Mouse (Mus musculus) heart, postnatal 0 days (tissue): ENCODE data around the gene Btg1-ps2.

Experiments
- CTCF ChIP-seq: IDR thresholded peaks from 2 replicates; pipeline ENCODE4 v1.5.1; 2016; ENCODE audit warnings: antibody characterized with exemption, control low read depth, low read depth
- EP300 ChIP-seq: IDR thresholded peaks from 2 replicates; pipeline ENCODE4 v1.6.1; 2016; ENCODE audit warnings: antibody characterized with exemption, low read depth

DNA sequence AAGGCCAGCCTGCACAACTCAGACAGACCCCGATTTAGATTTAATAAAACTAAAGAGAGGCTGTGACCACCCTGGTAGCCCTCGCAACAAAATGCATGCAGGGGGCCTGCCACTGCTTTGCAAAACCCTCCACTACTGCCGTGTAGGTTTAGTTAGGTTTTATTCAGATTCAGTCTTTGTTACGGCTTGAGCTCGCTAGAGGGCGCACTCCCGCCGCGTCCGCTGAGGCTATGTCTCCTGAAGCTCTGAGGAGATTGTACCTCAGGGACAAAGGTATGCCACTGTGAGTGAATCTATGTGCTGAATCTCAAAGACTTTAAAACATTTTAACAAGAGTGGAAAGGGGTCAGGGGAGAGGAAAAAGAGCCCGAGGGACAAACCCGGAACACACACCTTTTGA is 41.3 kb upstream of the Btg1-ps2 start:
- TF ChIP-seq CTCF (peak; percentile 54), EP300 (no peak)
